Mouse (Mus musculus) thymus, adult 18-20 months (tissue): ENCODE results near the gene Trnp1.
A peak's percentile ranks its signal among the peaks of the same experiment; 100 is the strongest.

Experiments used
- DNase-seq, 2 experiments: peaks; one replicate each; pipeline ENCODE4 v3.0.0; 2022; ENCODE audit warnings: mixed read lengths in 2 of 2

Trnp1 gene

GRCm38 (mm10) chr4:133493895-133494294, 4.5 kb downstream of the Trnp1 start:
- DNase-seq: no peak

- no peak for DNase-seq
Observed at GRCm38 (mm10) chr4:133491800-133492199, 6.5 kb downstream of the Trnp1 start.

- DNase-seq: no peak
Observed at GRCm38 (mm10) chr4:133489489-133490245, 8.7 kb downstream of the Trnp1 start.

- no peak for DNase-seq
Observed at GRCm38 (mm10) chr4:133488619-133489392, 9.5 kb downstream of the Trnp1 start.

GRCm38 (mm10) chr4:133486673-133487357, 11.5 kb downstream of the Trnp1 start:
- DNase-seq: no peak

GRCm38 (mm10) chr4:133485691-133486425, 12.5 kb downstream of the Trnp1 start:
- DNase-seq: no peak

- DNase-seq: no peak
Observed at GRCm38 (mm10) chr4:133484266-133485025, 13.9 kb downstream of the Trnp1 start.

- no peak for DNase-seq
Observed at GRCm38 (mm10) chr4:133482479-133482878, 15.9 kb downstream of the Trnp1 start.

- DNase-seq: no peak
Observed at GRCm38 (mm10) chr4:133481488-133481887, 16.9 kb downstream of the Trnp1 start.

GRCm38 (mm10) chr4:133480754-133481153, 17.6 kb downstream of the Trnp1 start:
- DNase-seq: no peak

- no peak for DNase-seq
Observed at GRCm38 (mm10) chr4:133480185-133480537, 18.2 kb downstream of the Trnp1 start.

GRCm38 (mm10) chr4:133479458-133480184, 18.7 kb downstream of the Trnp1 start, which contains the start of gene Tent5b:
Tent5b (plus strand) TSS chr4:133480132.
- peak; percentile 87 to 93 for DNase-seq

- no peak for DNase-seq
Observed at GRCm38 (mm10) chr4:133473833-133474232, 24.5 kb downstream of the Trnp1 start.

GRCm38 (mm10) chr4:133471135-133471821, 27.1 kb downstream of the Trnp1 start:
- no peak for DNase-seq

GRCm38 (mm10) chr4:133469122-133469521, 29.2 kb downstream of the Trnp1 start:
- no peak for DNase-seq

- DNase-seq: peak; percentile 32 to 45
Observed at GRCm38 (mm10) chr4:133468080-133468479, 30.3 kb downstream of the Trnp1 start.

GRCm38 (mm10) chr4:133463184-133463583, 35.2 kb downstream of the Trnp1 start:
- DNase-seq: no peak

GRCm38 (mm10) chr4:133461362-133461761, 37.0 kb downstream of the Trnp1 start:
- DNase-seq: no peak

GRCm38 (mm10) chr4:133460796-133461325, 37.5 kb downstream of the Trnp1 start:
- DNase-seq: no peak

- no peak for DNase-seq
Observed at GRCm38 (mm10) chr4:133460006-133460405, 38.3 kb downstream of the Trnp1 start.
